Mouse (Mus musculus) E14TG2a.4 (cell line): ENCODE data around the gene Ptpa.

Source experiments
- CTCF ChIP-seq: conservative IDR thresholded peaks from 2 replicates; pipeline ENCODE4 v1.5.1; 2014; ENCODE audit warnings: low read length
- NANOG ChIP-seq: IDR thresholded peaks from 2 replicates; pipeline ENCODE4 v1.6.1; 2014; ENCODE audit warnings: borderline replicate concordance, low read length, mixed read lengths
- POU5F1 ChIP-seq: IDR thresholded peaks from 2 replicates; pipeline ENCODE4 v1.6.1; 2014; ENCODE audit warnings: low read length, borderline replicate concordance

DNA sequence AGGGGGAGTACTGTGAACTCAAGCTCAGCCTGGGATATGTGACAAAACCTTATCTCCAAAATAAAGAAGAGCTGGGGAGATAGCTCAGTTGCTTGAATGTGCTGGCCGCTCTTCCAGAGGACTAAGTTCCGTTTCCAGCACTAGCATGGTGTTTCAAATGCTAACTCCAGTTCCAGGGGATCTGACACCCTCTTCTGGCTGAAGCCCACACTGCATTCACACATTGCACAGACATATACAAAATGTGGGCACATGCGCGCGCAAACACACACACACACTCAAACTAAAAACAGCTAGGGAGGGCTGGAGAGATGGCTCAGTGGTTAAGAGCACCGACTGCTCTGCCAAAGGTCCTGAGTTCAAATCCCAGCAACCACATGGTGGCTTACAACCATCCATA is 43.4 kb downstream of the Ptpa start:
- peak; percentile 43 for TF ChIP-seq CTCF
- no peak for TF ChIP-seq POU5F1
- no peak for TF ChIP-seq NANOG
